Mouse (Mus musculus): ENCODE data around the gene Lsg1. TPM values are rescaled to one million over a fixed set of nuclear protein-coding genes. Genes with fewer than 3 reads are reported as not detected.

Gene Lsg1
- polyA plus RNA-seq, 1 experiment: 20.3 TPM

DNA sequence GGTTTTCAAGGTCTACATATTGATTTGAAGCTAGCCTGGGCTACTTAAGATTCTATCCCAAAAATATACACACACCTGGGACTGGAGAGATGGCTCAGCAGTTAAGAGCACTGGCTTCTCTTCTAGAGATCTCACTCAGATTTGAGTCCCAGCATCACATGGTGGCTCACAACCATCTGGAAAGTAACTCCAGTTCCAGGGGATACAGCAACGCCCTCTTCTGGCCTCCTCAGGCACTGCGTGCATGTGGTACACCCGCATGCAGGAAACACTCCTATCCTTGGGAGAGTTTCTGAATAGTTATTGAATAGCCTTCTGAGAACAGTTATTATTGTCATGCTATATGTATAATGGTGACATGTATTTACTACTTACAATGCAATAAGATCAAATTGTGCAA, 66.2 kb downstream of the Lsg1 start:
- H3K27me3 ChIP-seq (ENCODE audit: control insufficient read depth, insufficient read depth, low read length): no peaks in the 10 kb centered on the region
- no peak for DNase-seq
- TF ChIP-seq CTCF (IDR thresholded peaks at IDR 0.05; ENCODE audit: borderline replicate concordance, insufficient read depth, low read depth, low read length): no peak; the same call in 1 of the 2 replicates
- no peak for TF ChIP-seq POLR2A (IDR thresholded peaks at IDR 0.05; ENCODE audit: borderline replicate concordance, insufficient read depth, low read length)
- no peak overlapping the region for H3K27ac ChIP-seq (ENCODE audit: insufficient read depth, low read length)
- H3K4me3 ChIP-seq (replicated peaks; ENCODE audit: insufficient read depth, low read depth, low read length): no peak overlapping the region
- WGBS: 61% methylated on average over 3 of the region's 3 CpGs
- H3K4me1 ChIP-seq (ENCODE audit: control insufficient read depth, insufficient read depth, low read length): no peaks in the 10 kb centered on the region; the same call in 1 of the 2 replicates

DNA sequence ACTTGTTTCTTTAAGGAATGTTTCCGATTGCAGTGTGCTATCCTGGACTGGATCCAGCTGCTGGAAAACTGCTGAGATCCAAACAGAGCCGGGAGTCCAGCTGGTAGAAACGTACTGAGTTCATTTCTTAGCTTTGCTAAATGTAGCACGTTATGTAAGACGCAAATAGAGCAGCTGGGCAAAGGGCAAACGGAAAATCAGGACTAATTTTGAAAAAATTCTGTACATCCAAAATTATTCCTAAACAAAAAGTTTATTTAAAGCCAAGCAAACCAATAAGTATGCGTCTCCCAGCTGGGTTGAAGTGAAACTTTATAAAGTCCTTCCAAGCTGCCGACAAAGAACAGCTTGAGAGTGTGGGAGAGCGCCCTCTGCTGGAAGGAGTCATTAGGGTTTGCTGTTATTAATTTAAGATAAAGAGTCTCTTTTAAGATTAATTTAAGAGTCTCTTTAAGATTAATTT, 67.0 kb downstream of the Lsg1 start:
- Histone ChIP-seq H3K4me3 (replicated peaks; ENCODE audit: insufficient read depth, low read depth, low read length) (no peak overlapping the region), H3K27ac (ENCODE audit: insufficient read depth, low read length) (no peak overlapping the region), H3K4me1 (ENCODE audit: control insufficient read depth, insufficient read depth, low read length) (no peaks in the 10 kb centered on the region; the same call in 1 of the 2 replicates), H3K27me3 (ENCODE audit: control insufficient read depth, insufficient read depth, low read length) (no peaks in the 10 kb centered on the region)
- 2% methylated on average over 9 of the region's 9 CpGs for WGBS
- no peak for TF ChIP-seq POLR2A (IDR thresholded peaks at IDR 0.05; ENCODE audit: borderline replicate concordance, insufficient read depth, low read length)
- peak; percentile 63 for TF ChIP-seq CTCF (IDR thresholded peaks at IDR 0.05; ENCODE audit: borderline replicate concordance, insufficient read depth, low read depth, low read length)
- peak; percentile 50 to 67 for DNase-seq

DNA sequence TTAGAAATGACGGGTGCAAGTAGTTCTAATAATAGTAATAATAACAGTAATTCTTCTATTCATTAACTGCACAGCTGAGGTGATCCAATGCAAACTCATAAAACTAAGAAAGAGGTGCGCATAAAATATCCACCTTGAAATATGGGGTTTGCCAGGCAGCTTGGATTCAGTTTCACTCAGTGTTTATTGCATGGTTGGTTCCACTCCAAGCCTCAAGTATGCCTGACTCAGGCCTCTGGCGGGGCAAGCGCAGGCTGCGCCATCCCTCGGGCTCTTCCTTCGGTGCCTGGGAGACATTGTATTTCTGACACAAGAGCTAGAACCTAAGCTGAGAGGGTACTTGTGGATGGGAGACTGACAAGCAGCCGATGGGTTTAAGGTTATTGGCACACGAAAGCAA, 68.8 kb downstream of the Lsg1 start:
- no peaks in the 10 kb centered on the region for H3K27me3 ChIP-seq (ENCODE audit: control insufficient read depth, insufficient read depth, low read length)
- TF ChIP-seq POLR2A (IDR thresholded peaks at IDR 0.05; ENCODE audit: borderline replicate concordance, insufficient read depth, low read length) (no peak), CTCF (IDR thresholded peaks at IDR 0.05; ENCODE audit: borderline replicate concordance, insufficient read depth, low read depth, low read length) (no peak)
- 50% methylated on average over 9 of the region's 9 CpGs for WGBS

DNA sequence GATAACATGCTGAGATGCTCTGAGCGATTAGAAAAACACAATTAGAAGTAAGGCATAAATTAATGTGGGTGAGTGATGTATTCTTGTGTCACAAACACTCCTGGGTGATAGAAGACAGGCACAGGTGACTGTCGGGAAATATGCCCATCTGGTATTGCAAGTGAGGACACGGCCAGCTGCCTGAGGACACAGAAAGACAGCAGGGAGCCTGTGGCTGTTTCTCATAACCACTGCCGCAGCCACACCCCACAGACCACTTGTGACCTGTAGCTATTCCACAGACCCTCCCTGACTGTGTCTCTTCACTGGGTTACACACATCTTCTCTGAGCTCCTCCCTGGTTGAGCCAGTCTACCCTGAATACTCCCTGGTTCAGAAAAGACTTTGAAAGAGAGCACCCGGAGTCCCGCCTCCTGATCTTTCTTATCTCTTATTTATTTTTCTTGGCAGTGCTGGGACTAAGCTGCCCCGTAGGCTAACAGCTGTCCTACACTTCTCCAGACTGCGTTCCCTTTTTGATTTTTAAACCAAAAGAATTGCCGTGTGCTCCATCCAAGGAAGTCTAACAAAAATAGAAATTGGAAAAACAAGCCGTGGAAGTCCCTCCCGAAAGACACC, 69.6 kb downstream of the Lsg1 start:
- no peaks in the 10 kb centered on the region for H3K27me3 ChIP-seq (ENCODE audit: control insufficient read depth, insufficient read depth, low read length)
- TF ChIP-seq POLR2A (IDR thresholded peaks at IDR 0.05; ENCODE audit: borderline replicate concordance, insufficient read depth, low read length) (no peak), CTCF (IDR thresholded peaks at IDR 0.05; ENCODE audit: borderline replicate concordance, insufficient read depth, low read depth, low read length) (no peak)
- H3K27ac ChIP-seq (ENCODE audit: insufficient read depth, low read length): no peak overlapping the region
- DNase-seq: no peak
- no peaks in the 10 kb centered on the region; the same call in 1 of the 2 replicates for H3K4me1 ChIP-seq (ENCODE audit: control insufficient read depth, insufficient read depth, low read length)
- no peak overlapping the region for H3K4me3 ChIP-seq (replicated peaks; ENCODE audit: insufficient read depth, low read depth, low read length)
- WGBS: 26% methylated on average over 11 of the region's 11 CpGs

More for the DNA sequence above, 68.8 kb downstream of the Lsg1 start:
- Histone ChIP-seq H3K4me1 (ENCODE audit: control insufficient read depth, insufficient read depth, low read length) (no peaks in the 10 kb centered on the region; the same call in 1 of the 2 replicates), H3K27ac (ENCODE audit: insufficient read depth, low read length) (no peak overlapping the region), H3K4me3 (replicated peaks; ENCODE audit: insufficient read depth, low read depth, low read length) (no peak overlapping the region)
- no peak for DNase-seq

DNA sequence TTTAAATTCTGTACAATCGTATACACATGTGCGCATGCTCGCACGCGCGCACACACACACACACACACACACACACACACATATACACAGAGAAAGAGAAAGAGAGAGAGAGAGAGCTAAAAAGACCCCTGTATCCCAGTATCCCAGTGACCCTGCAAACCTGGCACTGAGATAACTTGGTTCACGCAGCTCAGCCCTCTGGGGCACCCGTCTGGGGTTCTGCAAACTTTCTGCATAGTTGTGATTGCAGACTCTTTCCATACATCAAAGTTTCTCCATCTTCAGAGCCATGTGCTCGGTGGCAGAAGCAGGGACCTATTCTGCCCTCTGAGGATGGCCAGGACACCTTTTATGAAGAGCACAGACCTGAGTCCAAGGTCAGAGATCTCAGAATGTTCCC, 70.4 kb downstream of the Lsg1 start:
- WGBS: 95% methylated on average over 9 of the region's 9 CpGs
- DNase-seq: no peak
- Histone ChIP-seq H3K27me3 (ENCODE audit: control insufficient read depth, insufficient read depth, low read length) (no peaks in the 10 kb centered on the region), H3K4me1 (ENCODE audit: control insufficient read depth, insufficient read depth, low read length) (no peaks in the 10 kb centered on the region; the same call in 1 of the 2 replicates), H3K27ac (ENCODE audit: insufficient read depth, low read length) (no peak overlapping the region), H3K4me3 (replicated peaks; ENCODE audit: insufficient read depth, low read depth, low read length) (no peak overlapping the region)
- no peak for TF ChIP-seq POLR2A (IDR thresholded peaks at IDR 0.05; ENCODE audit: borderline replicate concordance, insufficient read depth, low read length)
- TF ChIP-seq CTCF (IDR thresholded peaks at IDR 0.05; ENCODE audit: borderline replicate concordance, insufficient read depth, low read depth, low read length): no peak

DNA sequence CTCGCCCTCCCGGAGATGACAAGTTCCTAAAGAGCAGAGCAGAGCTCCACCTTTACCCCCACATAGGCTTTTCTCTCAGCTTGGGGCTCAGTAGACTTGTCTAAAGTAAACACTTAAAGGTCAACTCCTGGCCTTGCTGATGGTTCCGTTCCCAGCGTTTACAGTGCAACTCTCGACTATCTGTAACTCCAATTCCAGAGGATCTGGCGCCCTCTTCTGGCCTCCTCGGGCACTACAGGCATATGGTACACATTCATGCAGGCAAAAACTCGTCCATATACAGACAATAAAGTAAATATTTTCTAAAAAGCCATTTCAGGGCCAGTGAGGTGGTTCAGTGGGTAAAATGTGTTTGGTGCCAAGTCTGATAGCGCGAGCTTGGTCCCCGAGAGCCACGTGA, 72.0 kb downstream of the Lsg1 start:
- DNase-seq: peak in 1 of 2 experiments; percentile 25
- no peaks in the 10 kb centered on the region for H3K27me3 ChIP-seq (ENCODE audit: control insufficient read depth, insufficient read depth, low read length)
- 66% methylated on average over 12 of the region's 12 CpGs for WGBS
- TF ChIP-seq POLR2A (IDR thresholded peaks at IDR 0.05; ENCODE audit: borderline replicate concordance, insufficient read depth, low read length) (no peak), CTCF (IDR thresholded peaks at IDR 0.05; ENCODE audit: borderline replicate concordance, insufficient read depth, low read depth, low read length) (peak; percentile 46; the same call in 1 of the 2 replicates)
- H3K4me1 ChIP-seq (ENCODE audit: control insufficient read depth, insufficient read depth, low read length): peaks cover 3% of the 10 kb centered on the region
- no peak overlapping the region for H3K27ac ChIP-seq (ENCODE audit: insufficient read depth, low read length)
- H3K4me3 ChIP-seq (replicated peaks; ENCODE audit: insufficient read depth, low read depth, low read length): no peak overlapping the region

DNA sequence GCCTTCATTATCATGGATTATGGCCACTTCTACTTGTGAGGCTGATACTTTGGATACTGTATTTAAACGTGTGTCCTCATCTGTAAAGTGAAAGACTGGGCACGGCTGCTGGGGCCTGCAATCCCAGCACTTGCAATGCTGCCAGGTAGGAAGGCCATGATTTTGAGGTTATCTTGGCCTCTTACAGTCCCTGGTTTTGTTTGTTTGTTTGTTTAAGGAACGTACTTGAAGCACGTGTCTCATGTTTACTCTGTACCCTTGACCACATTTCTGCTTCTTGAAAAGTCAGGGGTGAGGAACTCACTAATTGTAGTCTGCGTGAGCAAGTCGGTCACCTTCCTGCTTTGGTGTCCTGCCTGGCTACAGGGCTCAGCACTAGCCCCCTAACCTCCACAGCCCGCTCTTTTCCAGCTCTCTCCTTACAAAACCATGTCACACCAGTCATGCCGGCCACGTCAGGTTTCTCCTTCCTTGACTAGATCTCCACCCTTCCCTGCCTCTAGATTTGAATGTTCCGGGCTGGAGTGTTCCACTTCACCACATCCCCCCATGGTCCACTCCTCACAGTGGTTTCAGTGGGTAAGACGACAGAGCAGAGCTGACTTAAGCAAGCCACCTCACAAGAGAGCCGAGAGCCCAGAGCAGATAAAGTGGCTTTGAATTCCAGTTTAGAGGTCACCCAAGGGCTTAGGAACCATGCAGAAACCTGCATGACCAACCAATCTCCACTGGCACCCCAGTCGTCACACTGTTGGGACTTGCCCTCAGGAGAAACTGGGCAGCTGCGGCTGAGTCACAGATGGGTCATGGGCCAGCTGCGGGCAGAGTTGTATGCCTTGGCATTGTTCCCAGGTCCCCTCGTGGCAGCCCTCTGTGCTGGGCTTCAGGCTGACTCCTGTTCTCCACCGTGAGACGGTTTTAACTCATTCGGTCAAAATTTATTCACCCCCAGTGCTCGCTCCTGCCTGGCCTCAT, 74.1 kb downstream of the Lsg1 start:
- WGBS: 52% methylated on average over 20 of the region's 20 CpGs
- no peak for TF ChIP-seq CTCF (IDR thresholded peaks at IDR 0.05; ENCODE audit: borderline replicate concordance, insufficient read depth, low read depth, low read length)
- TF ChIP-seq POLR2A (IDR thresholded peaks at IDR 0.05; ENCODE audit: borderline replicate concordance, insufficient read depth, low read length): no peak
- no peak overlapping the region for H3K4me3 ChIP-seq (replicated peaks; ENCODE audit: insufficient read depth, low read depth, low read length)
- DNase-seq: peak; percentile 26 to 34
- H3K27me3 ChIP-seq (ENCODE audit: control insufficient read depth, insufficient read depth, low read length): no peaks in the 10 kb centered on the region
- no peak overlapping the region for H3K27ac ChIP-seq (ENCODE audit: insufficient read depth, low read length)
- peaks cover 3% of the 10 kb centered on the region; the same call in 1 of the 2 replicates for H3K4me1 ChIP-seq (ENCODE audit: control insufficient read depth, insufficient read depth, low read length)
